Mouse (Mus musculus) stomach, embryonic 14.5 days (tissue): Measurements from ENCODE around the gene Adamts17. TPM values are rescaled to one million over a fixed set of nuclear protein-coding genes. Genes with fewer than 3 reads are reported as not detected.

ENCODE experiments used
- ATAC-seq: fragments of 200-750 bp; cut with Nextera tagmentation; 2 replicates; pipeline ENCODE4 v1.8.0; 2017; ENCODE audit warnings: low read depth, moderate TSS enrichment; ENCODE audit not compliant: insufficient number of reproducible peaks, insufficient read depth, low FRiP score
- H3K27ac ChIP-seq: fragments of 300-500 bp; sonication (generic); 2 replicates; pipeline ENCODE4 v1.5.1; 2014; ENCODE audit warnings: mild to moderate bottlenecking, low read length, moderate library complexity, mixed read lengths
- H3K27me3 ChIP-seq: fragments of 300-500 bp; sonication (generic); 2 replicates; pipeline ENCODE4 v1.6.1; 2014; ENCODE audit warnings: low read length, control low read depth, mixed read lengths; ENCODE audit not compliant: control insufficient read depth, insufficient read depth
- H3K36me3 ChIP-seq: fragments of 300-500 bp; sonication (generic); 2 replicates; pipeline ENCODE4 v1.6.1; 2014; ENCODE audit warnings: mild to moderate bottlenecking, control low read depth, low read length, moderate library complexity, mixed read lengths; ENCODE audit not compliant: control insufficient read depth, insufficient read depth
- H3K4me1 ChIP-seq: fragments of 300-500 bp; sonication (generic); 2 replicates; pipeline ENCODE4 v1.6.1; 2014; ENCODE audit warnings: low read length, control low read depth, mixed read lengths; ENCODE audit not compliant: control insufficient read depth, insufficient read depth
- H3K4me2 ChIP-seq: fragments of 300-500 bp; sonication (generic); replicated peaks from 2 replicates; pipeline ENCODE4 v1.6.1; 2014; ENCODE audit warnings: low read depth, low read length, control low read depth
- H3K4me3 ChIP-seq: fragments of 300-500 bp; sonication (generic); 2 replicates; pipeline ENCODE4 v1.5.1; 2014; ENCODE audit warnings: low read depth, low read length, control low read depth
- H3K9ac ChIP-seq: fragments of 300-500 bp; sonication (generic); replicated peaks from 2 replicates; pipeline ENCODE4 v1.6.1; 2014; ENCODE audit warnings: low read depth, mild to moderate bottlenecking, control low read depth, low read length, moderate library complexity, mixed read lengths
- H3K9me3 ChIP-seq: fragments of 300-500 bp; sonication (generic); 2 replicates; pipeline ENCODE4 v1.6.1; 2016; ENCODE audit warnings: low read depth, low read length, control low read depth; ENCODE audit not compliant: control insufficient read depth
- WGBS: fragments of 180-500 bp; shearing (Covaris S2); extraction: QIAGEN DNeasy Blood & Tissue Kit; methylation state at CpG from one replicate; pipeline ENCODE4 v1.1.7; 2014; 5-methylcytosine and 5-hydroxymethylcytosine counted together
- polyA plus RNA-seq: library from polyadenylated mRNA; unstranded; fragments of >200 nt; fragmentation: Nextera tagmentation; extraction: Ambion mirVana; gene quantifications from 2 replicates; pipeline ENCODE4 v1.2.1, GENCODE M21; 2014

The Adamts17 gene
- polyA plus RNA-seq, 1 experiment from 2014 or later: 7.8 TPM

GRCm38 (mm10) chr7:67168763-67169569 is 329.4 kb downstream of the Adamts17 start:
- no peaks in the 10 kb centered on the region for H3K27me3 ChIP-seq
- no peaks in the 10 kb centered on the region for H3K4me1 ChIP-seq
- no peak overlapping the region for H3K9ac ChIP-seq
- H3K27ac ChIP-seq: no peak overlapping the region
- WGBS: 50% methylated on average over 9 of the region's 9 CpGs
- H3K4me2 ChIP-seq: no peak overlapping the region
- H3K9me3 ChIP-seq: no peaks in the 10 kb centered on the region
- no peaks in the 10 kb centered on the region for H3K36me3 ChIP-seq
- ATAC-seq: no peak
- no peak overlapping the region for H3K4me3 ChIP-seq

GRCm38 (mm10) chr7:67173522-67174195 is 334.1 kb downstream of the Adamts17 start:
- H3K36me3 ChIP-seq: no peaks in the 10 kb centered on the region
- H3K27ac ChIP-seq: no peak overlapping the region
- no peaks in the 10 kb centered on the region for H3K4me1 ChIP-seq
- WGBS: 77% methylated on average over 2 of the region's 2 CpGs
- no peak overlapping the region for H3K4me3 ChIP-seq
- H3K27me3 ChIP-seq: no peaks in the 10 kb centered on the region
- no peak overlapping the region for H3K4me2 ChIP-seq
- H3K9me3 ChIP-seq: no peaks in the 10 kb centered on the region
- no peak overlapping the region for H3K9ac ChIP-seq
- no peak for ATAC-seq

DNA sequence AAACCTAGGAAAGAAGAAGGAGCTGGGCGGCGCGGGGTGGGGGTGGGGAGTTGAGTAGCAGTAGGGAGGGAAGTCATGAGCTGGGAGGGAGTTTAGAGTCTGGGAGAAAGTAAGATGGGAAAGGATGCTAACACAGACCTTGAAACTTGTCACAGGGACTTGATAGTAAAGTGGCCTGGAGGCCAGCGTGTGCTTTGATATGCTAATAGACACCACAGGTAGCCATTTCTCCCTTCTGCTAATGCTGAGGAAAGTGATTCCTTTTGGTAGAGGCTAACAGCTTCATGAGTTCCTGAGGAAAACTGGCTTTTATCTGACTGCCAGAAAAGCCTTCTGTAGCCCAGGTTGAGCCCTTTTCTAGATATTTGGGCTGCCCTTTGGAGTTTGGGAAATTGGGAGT is 344.3 kb downstream of the Adamts17 start:
- H3K4me3 ChIP-seq: no peak overlapping the region
- H3K27me3 ChIP-seq: no peaks in the 10 kb centered on the region
- WGBS: 19% methylated on average over 4 of the region's 4 CpGs
- no peaks in the 10 kb centered on the region for H3K4me1 ChIP-seq
- H3K27ac ChIP-seq: no peak overlapping the region
- ATAC-seq: no peak
- H3K9me3 ChIP-seq: no peaks in the 10 kb centered on the region
- H3K36me3 ChIP-seq: no peaks in the 10 kb centered on the region
- no peak overlapping the region for H3K9ac ChIP-seq
- no peak overlapping the region for H3K4me2 ChIP-seq

- no peak for ATAC-seq
- 15% methylated on average over 10 of the region's 10 CpGs for WGBS
- no peak overlapping the region for H3K9ac ChIP-seq
- H3K4me3 ChIP-seq: no peak overlapping the region
- no peaks in the 10 kb centered on the region for H3K36me3 ChIP-seq
- no peaks in the 10 kb centered on the region for H3K4me1 ChIP-seq
- no peak overlapping the region for H3K27ac ChIP-seq
- no peaks in the 10 kb centered on the region for H3K9me3 ChIP-seq
- H3K27me3 ChIP-seq: no peaks in the 10 kb centered on the region
- no peak overlapping the region for H3K4me2 ChIP-seq
Measured at GRCm38 (mm10) chr7:67199412-67199811, 359.9 kb downstream of the Adamts17 start.

Other genes with a start within 250 kb of the Adamts17 start
- gene Asb7, start 150.1 kb upstream of the Adamts17 start, polyA plus RNA-seq: 14.9 and 17.3 TPM in 2 replicates
- 22.2 and 24.7 TPM in 2 replicates for gene Lins1, start 149.8 kb upstream of the Adamts17 start, polyA plus RNA-seq
- gene Cers3, start 96.2 kb upstream of the Adamts17 start, polyA plus RNA-seq: 7.6 and 9.2 TPM in 2 replicates